Mouse (Mus musculus): ENCODE measurements around the gene Zfp365.

The Zfp365 gene

DNA sequence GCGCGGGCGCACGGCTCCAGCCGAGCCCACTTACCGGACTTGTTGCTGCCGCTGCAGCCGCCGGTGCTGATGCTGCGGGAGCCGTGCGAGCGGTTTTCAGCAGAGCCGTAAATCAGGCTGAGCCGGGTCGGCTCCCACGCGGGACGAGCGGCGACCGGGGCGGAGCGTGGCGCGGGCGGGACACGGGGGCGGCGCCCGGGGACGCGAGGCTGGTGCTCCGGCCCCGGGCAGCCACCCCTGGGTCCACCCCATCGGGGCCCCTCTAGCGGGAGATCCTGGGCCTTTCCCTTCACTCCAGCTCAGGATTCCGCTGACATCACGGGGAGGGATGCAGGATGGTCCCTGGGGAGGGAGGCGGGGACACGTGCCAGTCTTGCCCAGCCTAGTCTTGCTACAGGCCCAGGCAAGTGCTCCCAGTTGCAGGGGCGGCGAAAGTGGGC lies at the start of gene Zfp365:
Gene Zfp365 (minus strand): TSS at position 326 of the 440 bp plus-strand sequence.
- peak in 1 of 2 experiments; percentile 26 for DNase-seq

DNA sequence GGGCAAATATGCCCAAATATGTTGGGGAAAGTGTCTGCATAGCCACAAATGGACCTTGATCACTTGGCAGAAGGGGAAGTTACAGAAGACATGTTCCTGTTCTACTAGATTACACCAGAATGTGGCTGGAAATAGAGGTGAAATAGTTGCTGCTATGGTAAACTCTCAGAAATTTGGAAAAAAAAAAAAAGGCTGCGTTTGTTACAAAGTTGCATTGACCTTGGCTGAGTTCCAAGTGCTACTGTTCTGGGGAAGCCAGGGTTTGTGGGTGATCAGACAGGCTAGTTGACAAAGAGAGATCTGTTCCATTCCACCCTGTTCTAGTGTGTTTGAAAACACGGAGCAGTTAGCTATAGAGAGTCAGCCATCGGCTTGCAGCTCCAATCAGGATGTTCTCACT lies 47.5 kb upstream of the Zfp365 start:
- DNase-seq, result no peak

DNA sequence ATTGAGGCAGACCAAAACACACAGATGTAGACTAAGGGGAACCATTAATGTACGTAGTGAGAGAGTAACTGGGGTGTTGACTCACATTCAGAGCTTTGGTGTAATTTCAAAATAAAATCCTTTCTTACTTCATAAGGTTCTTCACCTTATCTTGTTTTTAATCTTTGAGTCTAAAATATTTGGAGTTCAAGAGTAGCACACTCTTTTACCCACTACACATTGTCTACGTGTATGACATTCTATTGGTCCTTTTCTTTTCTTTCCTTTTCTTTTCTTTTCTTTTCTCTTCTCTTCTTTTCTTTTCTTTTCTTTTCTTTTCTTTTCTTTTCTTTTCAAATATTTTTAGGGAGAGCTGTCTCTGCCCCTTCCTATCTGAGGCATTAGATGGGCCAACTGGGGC lies 43.5 kb upstream of the Zfp365 start:
- DNase-seq, result no peak

DNA sequence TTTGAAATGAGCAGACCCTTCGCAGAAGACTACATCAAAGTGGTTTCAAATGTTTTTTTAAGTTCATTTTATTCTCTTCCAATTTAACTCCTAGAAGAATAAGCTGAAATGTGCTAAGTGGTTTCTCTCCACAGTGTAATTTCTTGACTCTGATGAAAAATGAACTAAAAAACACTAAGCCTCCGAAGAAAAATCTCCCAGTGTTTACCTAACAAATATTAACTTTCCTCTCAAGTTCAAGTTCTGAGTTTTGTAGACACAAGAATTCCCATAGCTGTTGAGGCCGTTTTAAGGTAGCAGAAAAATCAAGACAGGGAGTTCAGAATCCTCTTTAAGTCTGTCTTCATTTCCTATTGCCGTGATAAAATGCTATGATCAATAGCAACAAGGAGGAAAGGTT lies 39.2 kb upstream of the Zfp365 start:
- no peak for DNase-seq

DNA sequence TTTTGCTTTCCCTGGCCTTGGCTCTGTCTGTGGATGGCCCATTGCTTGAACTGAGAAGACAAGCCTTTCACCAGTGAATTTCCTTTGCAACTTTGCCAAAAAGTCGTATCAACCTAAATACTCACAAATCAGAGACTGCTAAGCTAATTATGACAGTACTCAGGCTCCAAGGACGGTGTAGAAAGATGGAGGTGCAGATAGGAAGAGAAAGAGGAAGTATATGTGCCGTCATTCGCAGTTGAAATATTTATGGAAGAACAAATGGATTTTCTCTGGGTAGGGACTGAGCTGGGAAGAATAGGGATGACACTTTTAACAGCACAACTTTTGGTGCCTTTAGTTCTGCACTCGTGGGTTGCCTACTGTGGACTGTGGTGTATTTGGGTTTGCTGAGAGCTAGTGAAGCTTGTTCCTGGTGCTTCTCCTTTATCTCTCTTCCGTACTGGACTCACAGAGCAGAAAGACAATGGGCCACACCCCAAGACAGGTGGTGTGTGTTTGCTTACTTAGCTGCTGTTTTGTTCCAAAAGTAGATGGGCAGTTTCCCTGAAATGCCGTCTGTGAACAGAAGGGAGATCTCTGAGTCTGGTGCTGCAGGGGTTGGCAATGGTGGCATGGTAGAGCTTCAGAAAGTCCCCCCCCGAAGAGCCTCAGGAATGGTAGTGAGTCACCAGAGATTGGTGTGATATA lies 37.7 kb upstream of the Zfp365 start:
- DNase-seq, result no peak

DNA sequence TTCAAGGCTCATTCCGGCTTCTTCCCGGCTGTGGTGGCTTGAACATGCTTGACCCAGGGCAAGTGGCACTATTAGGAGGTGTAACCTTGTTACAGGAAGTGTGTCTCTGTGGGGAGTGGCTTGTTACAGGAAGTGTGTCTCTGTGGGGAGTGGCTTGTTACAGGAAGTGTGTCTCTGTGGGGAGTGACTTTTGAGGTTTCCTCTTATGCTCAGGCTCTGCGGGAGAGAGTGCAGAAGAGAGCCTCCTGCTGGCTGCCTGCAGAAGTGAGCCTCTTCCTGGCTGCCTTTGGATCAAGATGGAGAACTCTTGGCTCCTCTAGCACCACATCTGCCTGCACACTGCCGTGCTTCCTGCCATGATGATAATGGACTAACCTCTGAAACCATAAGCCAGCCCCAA lies 31.1 kb upstream of the Zfp365 start:
- no peak for DNase-seq

DNA sequence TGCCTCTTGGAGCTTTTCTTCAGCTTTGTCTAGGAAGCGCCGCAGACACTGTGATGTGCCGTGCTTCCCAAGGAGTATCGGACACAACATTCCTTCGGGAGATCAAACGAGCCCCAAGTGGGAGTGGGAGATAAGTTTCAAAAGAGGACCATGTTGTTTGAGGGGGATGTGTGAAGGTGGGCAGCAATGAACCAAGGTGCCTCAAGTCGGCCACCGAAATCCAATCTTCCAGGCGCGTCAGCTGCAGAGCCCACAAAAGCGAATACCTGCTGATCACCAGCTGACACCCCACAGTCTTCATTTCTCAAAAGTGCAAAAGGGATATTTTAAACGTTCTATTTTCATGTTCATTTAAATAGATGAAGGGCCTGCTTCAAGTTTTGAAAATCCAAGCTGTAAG lies 27.1 kb upstream of the Zfp365 start:
- no peak for DNase-seq

DNA sequence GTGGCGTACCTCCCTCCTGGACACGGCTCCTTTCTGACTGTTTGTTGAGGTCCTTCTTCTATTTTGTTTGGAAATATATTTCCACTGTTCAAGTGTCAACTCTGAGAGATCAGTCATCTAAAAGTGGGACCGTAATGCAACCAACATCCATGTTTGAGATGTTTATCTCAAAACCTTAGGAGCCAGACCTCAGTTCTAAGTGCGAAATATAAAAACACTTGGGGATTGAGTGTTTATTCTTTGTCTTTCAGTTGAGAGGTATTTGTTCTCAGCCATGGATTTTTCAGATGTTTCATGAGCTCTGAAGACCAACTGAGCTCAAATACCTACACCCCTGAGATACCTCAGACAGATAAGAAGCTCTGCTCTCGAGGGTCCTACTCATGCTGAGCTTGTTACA lies 25.3 kb upstream of the Zfp365 start:
- no peak for DNase-seq

DNA sequence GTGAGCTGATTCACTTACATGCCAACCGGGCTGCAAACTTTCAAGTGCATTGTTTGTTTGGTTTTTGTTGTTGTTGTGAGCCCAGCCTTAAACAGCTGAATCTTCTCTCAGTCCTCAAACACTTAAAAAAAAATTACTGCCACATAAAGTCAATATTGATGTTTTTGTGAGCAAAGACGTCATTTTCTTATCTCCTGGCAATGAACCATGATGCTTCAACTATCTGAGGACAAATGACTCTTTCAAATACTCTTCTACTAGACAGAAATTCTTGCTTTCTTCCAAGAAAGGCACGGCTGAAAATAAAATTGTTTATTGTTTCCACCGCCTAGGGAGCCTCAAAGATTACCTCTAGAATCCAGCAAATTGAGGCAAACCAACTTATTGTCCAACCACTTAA lies 24.5 kb upstream of the Zfp365 start:
- DNase-seq, result no peak

DNA sequence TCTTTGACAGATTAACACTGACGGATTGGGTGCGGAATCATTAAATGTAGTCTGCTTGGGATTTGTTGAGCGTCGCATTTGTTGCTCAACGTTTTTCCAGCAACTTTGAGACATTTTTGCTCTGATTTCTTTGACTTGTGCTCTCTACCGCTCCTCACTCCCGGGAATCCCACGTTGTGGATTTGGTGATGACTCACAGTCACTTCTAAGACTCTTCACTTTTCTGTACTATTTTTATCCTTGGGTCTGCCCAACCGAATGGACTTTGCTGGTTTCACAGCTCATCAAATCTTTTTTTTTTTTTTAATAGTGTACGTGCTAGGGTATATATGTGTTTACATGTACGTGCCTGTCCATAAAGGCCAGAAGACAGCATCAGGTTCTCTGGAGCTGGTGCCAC lies 20.3 kb upstream of the Zfp365 start:
- no peak for DNase-seq

DNA sequence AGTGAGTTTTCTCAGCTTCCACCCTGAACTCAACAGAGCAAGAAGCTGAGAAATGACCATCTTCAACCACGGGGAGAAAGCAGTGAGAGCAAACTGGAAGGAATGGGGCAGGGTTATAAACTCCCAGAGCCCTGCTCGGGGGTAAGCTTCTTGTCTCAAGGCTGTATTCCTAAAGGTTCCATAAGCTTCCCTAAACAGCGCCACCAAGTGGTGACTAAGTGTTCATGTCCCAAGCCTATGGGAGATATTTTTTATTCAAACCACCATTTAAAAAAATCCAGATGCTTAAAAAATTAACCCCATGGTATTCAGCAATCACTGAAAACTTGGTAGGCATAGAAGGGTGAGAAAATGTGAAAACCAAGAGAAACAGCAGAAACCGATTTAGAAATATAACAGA lies 18.9 kb upstream of the Zfp365 start:
- DNase-seq, result no peak

DNA sequence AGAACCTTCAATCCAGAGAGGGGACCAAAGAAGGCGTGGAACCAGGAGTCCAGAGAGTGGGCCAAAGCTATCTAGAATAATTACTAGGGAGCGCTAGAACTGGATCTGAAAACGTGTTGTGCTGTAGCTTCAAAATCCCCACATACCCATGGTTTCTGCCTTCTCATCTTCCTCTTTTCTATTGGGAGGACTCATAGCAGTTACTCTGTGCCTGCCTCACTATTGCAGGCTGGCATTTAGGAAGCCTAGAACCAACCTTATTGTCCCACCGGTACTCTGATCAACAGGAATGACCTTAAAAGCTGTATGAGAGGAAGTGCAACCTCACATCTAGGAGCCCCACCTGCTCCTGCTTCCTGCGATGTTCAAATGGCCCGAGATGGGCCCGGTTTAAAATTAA lies 16.1 kb upstream of the Zfp365 start:
- no peak for DNase-seq

DNA sequence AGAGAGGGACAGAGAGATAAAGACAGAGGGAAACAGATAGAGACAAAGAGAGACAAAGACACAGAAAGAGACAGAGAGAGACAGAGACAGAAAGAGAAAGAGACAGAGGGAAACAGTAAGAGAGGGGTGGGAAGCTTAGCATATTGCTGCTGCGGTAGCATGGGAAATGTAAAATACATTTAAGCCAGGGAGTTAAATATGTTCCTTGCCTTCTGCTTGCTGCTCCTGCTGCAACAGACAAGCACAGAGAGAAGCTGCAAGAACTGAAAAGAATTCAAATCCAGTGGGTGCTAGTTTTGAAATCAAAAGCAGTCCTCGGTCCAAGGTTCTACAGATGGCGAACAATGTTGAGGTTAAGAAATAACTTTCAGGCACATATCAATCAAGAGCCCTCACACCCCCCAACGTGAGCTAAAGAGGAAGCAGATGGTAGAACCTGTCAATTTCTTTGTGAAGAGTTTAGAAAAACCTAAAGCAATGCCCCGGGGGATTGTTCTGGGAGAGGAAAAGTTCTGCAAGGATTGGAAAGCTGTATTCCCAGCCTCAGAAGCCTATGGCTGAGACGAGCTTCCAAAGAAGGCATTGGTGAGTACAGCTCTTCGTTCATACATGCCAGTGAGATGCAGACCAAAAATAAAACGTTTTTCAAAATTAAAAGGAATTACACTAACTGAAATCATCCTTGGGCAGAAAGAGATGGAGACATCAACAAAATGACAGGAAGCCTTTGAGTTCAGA lies 15.4 kb upstream of the Zfp365 start:
- no peak for DNase-seq

DNA sequence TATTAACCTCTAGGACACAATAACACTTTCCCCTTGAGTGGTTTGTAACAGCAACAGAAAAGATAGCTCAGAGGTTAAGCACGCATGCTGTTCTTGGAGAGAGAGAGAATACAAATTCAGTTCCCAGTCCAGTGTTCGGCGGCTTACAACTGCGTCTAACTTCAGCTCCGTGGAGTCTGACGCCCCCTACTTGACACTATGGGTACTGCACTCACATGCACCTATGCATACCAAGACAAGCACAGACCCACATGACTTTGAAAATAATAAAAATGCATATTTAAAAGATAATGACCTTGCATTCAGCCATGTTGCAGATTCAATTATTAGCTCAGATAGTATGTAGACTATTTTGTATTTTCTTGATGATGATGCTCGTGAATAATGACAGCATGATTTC lies 11.6 kb upstream of the Zfp365 start:
- no peak for DNase-seq

DNA sequence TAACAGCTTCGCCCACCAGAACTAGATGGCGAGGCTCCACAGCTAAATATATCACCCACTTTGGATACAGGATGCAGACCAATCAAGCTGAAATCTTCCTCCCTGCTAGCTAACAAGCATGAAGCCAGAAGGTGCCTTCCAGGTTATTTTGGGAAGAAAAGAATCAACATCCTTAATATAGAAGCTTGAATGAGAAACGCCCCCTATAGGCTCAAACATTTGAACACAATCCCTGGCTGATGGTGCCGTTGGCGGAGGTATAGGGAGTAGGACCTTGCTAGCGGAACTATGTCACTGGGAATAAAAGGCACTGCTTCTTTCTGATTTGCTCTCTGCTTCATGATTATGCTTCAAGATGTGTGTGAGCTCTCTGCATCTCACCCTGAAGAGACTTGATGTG lies 9.3 kb upstream of the Zfp365 start:
- no peak for DNase-seq

DNA sequence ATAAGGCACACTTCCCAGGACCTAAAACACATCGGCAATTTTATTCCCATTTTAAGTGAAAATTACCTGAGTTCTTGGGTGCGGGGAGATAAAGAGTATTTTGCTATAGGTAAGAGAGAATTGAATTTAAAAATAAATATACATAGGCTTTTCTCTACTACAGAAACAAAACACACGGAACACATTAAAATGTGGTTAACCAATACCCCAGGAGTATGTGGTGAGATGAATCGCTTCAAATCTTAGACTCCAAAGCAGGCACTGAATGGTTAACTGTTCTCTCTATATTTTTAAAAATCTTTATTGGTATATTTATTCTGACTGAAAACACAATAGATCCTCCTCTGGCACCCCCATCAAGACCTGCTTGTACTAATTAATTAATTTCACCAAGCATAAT lies 7.2 kb upstream of the Zfp365 start:
- no peak for DNase-seq

DNA sequence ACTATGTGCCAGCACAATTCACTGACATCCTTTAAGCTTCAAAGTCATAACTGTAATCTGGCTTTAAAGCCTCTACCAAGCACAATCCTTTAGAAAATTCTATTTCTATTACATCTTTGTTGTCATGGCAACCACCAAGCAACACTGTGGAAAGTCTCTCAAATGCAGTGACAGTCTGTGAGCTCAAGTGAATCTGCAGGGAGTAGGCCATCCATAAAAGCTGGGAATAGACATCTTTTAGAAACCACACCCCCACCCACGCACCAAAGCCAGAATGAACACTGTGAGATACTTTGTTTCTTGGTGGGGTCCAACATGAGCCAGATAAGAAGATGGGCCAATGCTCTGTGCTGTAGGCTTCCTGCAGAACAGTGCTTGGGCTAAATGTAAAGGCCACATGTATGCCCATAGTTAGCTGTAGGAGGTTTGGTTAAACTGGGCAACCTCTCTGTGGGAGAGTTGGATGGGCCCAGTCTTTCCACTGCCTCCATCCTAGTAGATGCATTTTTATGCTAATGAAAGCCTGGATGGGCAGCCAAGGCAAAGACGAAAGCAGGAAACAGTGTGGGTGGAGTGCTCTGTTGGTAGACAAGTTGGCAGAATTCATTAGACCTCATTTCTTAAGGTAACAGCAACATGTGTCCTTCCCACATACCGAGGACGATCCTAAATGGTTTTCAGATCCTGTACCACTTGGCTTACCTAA lies 5.9 kb upstream of the Zfp365 start:
- no peak for DNase-seq

DNA sequence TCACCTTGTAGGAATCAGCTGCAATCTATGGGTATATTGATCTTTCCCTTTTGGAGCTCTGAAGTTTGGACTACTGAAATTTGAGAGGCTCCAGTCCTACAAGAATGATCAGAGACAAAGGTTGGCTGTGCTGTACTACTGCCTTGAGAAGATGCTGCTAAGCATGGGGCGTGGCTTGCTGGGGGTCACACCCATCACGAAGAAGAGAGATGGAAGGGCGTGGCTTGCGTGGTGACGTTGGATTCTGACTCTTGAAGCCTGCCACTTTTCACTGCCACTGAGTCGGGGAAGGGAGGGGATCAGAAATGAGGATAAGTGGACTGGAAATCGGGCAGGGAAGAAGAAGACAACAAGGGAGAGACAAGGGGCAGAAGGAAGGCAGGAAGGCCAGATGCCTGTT lies 4.9 kb upstream of the Zfp365 start:
- DNase-seq, result no peak

DNA sequence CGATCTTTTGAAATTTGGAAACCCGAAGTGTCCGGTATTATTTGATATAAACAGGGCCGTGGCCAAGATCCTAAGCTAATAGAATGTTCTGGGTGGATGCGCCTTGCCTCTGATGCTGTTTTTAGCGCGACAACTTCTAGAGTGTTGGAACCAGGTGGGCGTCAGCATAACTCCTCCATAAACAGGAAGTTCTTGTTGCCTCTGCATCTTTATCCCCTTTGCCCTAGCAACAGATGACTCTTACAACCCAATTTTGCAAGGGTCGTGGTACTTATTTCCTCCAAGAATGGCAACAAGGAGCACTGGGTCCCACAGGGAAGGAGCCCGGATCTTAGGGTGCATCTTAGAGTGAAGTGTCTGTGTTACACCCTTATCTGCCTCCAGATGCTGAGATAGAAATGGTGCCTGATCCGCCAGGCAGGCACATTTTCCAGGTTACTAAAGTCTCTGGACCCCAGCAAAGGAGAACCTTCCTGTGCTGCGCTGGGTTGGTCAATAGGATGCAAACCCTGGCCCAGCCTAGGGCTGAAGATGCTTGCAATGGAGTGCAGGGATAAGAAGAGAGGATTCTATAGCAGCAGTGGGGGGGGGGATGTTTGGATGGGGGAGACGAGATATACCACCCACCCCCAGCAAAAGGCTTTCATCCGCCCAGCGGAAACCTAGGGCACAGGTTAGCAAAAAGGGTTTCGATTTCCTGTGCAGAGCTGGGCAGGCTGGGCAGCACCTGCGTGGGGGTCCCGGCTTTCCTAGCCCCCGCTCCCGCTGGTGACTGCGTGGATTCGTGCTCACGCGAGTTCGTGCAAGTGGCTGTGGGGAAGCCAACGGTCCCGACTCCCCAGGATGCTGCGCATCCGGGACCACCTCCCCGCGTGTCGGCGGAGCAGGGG lies 770 bp downstream of the Zfp365 start:
- no peak for DNase-seq

DNA sequence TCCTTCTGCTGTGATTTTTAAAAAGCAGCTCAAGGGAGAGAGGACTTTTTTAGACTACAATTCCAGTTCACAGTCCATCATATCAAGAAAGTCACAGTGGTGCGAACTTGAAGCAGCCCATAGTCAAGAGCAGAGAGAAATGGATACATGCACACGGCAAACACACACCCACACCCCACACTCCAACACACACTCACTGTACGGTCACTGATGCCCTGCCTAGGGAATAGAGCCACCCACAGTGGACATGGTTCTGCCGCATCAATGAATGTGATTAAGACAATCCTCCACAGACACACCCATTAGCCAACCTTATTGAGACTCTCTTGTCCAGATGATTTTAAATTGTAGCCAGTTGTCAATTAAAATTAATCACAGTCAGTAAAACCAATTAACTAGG lies 4.5 kb downstream of the Zfp365 start:
- no peak for DNase-seq

DNA sequence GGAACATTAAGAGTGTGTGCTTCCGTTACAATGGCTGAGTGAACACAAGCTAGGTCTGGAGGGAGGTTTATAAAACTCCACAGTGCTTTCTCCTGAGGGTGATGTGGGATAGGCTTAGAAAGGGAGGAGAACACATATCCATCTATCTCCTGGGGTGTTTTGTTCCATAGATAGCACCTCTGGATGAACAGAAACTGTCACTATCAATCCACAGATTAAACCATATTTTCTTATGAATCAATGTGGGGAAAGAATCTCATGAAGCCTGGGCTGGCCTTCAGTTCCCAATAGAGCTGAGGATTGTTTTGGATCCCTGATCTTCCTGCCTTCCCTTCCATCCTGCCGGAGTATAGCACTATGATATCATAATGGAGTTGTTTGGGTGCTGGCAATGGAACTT lies 5.5 kb downstream of the Zfp365 start:
- DNase-seq, result no peak

DNA sequence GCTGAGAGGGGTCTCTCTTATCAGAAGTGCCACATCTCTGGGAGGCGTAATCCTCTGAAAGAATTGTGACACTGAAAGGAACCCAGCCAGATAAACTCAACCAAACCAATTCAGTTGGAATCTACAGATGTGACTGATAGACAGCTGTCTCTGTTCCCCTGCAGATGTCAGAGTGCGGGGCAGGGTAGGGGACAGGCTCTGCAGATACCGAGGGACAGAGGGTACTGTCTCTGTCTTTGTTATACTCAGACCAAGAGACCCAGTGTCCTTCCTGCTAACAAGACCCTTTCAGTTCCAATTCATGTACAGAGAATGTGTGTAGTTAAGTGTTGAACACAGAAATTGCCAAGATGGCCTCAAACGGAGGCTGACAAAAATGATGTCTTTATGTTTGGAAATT lies 6.4 kb downstream of the Zfp365 start:
- DNase-seq, result no peak

DNA sequence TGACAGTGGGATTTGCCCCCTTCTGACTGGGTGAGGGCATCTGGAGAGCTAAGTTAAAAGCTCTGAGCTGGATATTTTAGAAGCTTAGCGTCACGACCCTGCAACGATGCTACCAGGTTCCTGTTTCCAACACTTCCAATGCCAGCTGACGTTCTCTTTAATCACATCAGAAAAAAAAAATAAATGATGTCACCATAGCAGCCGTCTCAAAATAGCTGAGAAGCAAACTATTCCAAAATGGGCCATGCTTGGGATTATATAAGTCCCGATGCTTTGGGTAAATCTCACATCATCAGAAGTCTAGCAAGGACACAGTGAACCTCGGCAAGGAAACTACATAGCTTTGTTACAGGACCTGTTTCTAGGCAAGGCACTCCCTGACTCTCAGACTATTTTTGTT lies 9.1 kb downstream of the Zfp365 start:
- DNase-seq, result no peak
